Comparison of ENCODE assay signal across 13 mouse cellular contexts in the genomic region with DNA sequence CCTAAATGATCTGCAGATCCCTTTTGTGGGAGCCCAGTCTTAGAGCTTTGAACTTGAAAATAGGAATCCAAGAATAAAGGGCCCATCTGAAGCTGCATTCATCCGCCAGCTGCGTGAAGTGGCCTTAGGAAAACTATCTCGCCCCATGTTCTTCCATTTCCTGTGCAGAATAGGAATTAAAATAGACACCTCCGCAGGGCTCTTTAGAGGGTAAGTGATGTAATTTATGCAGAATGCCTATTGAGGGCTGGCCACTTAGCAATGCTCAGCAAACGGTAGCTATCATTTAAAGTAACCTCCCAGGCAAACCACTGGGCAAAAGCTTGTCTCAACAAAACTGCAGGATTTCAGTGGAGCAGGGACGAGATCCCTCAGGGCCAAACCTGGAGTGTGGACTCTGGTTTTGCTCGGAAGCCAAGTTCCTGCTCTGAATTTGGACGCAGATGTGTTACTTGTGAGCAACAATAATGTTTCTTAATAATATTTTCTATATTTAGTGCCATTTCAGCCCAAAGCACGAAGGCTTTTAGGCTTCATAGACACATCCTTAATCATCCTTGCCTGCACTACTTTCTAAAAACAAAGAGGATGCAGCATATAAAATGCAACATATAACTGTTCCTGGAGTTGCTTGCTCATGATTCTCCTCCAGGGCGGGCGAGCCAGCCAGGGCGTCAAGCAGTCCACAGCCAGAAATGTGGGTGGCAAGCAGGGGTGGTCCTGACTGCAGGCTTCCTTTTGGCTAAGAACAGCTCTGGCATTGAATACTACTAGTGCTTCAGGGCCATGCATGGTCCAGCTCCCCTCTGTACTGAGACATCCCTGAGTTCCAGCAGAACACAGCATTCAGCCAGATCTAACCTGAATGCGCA. TPM values are rescaled to one million over a fixed set of nuclear protein-coding genes. Genes with fewer than 3 reads are reported as not detected.
DNase-seq lines count a peak whose midpoint lies in the region; ATAC-seq and TF ChIP-seq lines count a peak whose summit lies in the region.
"Had no signal": no experiment of that assay in that cellular context is flagged by ENCODE, and none has a peak within 500 bp of the region (broad histone marks: within the 10 kb centered on the region; RNA-seq: fewer than 3 reads in every experiment).

No protein-coding gene starts in this region.

- no peak for ATAC-seq in heart, embryonic 13.5 days (ENCODE audit: extremely low read depth, insufficient number of reproducible peaks, low FRiP score, low TSS enrichment)
- ATAC-seq in lung, embryonic 15.5 days (ENCODE audit: borderline replicate concordance, extremely low read depth, low FRiP score, low TSS enrichment), result peak; percentile 78
- 0 out of 2 replicates have a peak, but pooled peaks have one; percentile 27 for ATAC-seq in forebrain, embryonic 16.5 days

- peaks cover 37% of the 10 kb centered on the region for H3K4me1 ChIP-seq in heart, embryonic 13.5 days
- peaks cover 27% of the 10 kb centered on the region for H3K4me1 ChIP-seq in lung, embryonic 15.5 days
- H3K4me1 ChIP-seq in ES-E14 (ENCODE audit: control insufficient read depth in 2 of 2, insufficient read depth in 2 of 2, low read length in 2 of 2, poor library complexity in 1 of 2), result peaks cover 3 to 42% of the 10 kb centered on the region in 2 experiments; a peak in 3 of 4 replicates
- peaks cover 4% of the 10 kb centered on the region for H3K4me1 ChIP-seq in forebrain, embryonic 16.5 days (replicated peaks; ENCODE audit: control insufficient read depth, insufficient read depth, low read length)

- no peaks in the 10 kb centered on the region; the same call in 1 of the 2 replicates for H3K27me3 ChIP-seq in heart, embryonic 13.5 days (replicated peaks)
- no peaks in the 10 kb centered on the region for H3K27me3 ChIP-seq in lung, embryonic 15.5 days
- no peaks in the 10 kb centered on the region for H3K27me3 ChIP-seq in forebrain, embryonic 16.5 days (replicated peaks; ENCODE audit: control insufficient read depth, insufficient read depth, low read length)

- no peak overlapping the region for H3K4me3 ChIP-seq in heart, embryonic 13.5 days
- no peak overlapping the region for H3K4me3 ChIP-seq in lung, embryonic 15.5 days
- H3K4me3 ChIP-seq in ES-E14 (ENCODE audit: insufficient read depth in 1 of 2, low read depth in 1 of 2, low read length in 2 of 2, poor library complexity in 1 of 2, severe bottlenecking in 1 of 2), result no peak overlapping the region
- H3K4me3 ChIP-seq in forebrain, embryonic 16.5 days (replicated peaks; ENCODE audit: low read length), result no peak overlapping the region
- H3K4me3 ChIP-seq: heart, adult 2 months; megakaryocyte, embryonic 14.5 days had no signal

- H3K9me3 ChIP-seq in heart, embryonic 13.5 days, result peaks cover 14% of the 10 kb centered on the region
- no peaks in the 10 kb centered on the region; the same call in 1 of the 2 replicates for H3K9me3 ChIP-seq in lung, embryonic 15.5 days
- no peaks in the 10 kb centered on the region for H3K9me3 ChIP-seq in ES-E14 (ENCODE audit: control insufficient read depth, insufficient read depth, low read depth, low read length)
- H3K9me3 ChIP-seq in forebrain, embryonic 16.5 days (ENCODE audit: control insufficient read depth, low read length), result peaks cover 4% of the 10 kb centered on the region

- in situ Hi-C loops in ES-E14 (cut with MboI; ENCODE audit: low sequenced_read_pairs in 2 of 2, unreplicated experiment in 2 of 2), result no loop called here

- peak overlapping the region; percentile 41; the same call in 1 of the 2 replicates for H3K9ac ChIP-seq in heart, embryonic 13.5 days
- H3K9ac ChIP-seq in lung, embryonic 15.5 days, result no peak overlapping the region
- no peak overlapping the region for H3K9ac ChIP-seq in ES-E14 (ENCODE audit: insufficient read depth, low read depth, low read length, poor library complexity, severe bottlenecking)
- no peak overlapping the region for H3K9ac ChIP-seq in forebrain, embryonic 16.5 days (replicated peaks; ENCODE audit: low read depth, low read length)

- WGBS in heart, embryonic 13.5 days, result 58% methylated on average over 13 of the region's 13 CpGs
- 52% methylated on average over 13 of the region's 13 CpGs for WGBS in lung, embryonic 15.5 days
- WGBS in forebrain, embryonic 16.5 days, result 56% methylated on average over 13 of the region's 13 CpGs

- H3K36me3 ChIP-seq in heart, embryonic 13.5 days, result peaks cover 7% of the 10 kb centered on the region; the same call in 1 of the 2 replicates
- peaks cover 14% of the 10 kb centered on the region for H3K36me3 ChIP-seq in lung, embryonic 15.5 days
- peaks cover 2% of the 10 kb centered on the region; the same call in 1 of the 2 replicates for H3K36me3 ChIP-seq in ES-E14 (ENCODE audit: control insufficient read depth, insufficient read depth, low read length, poor library complexity, severe bottlenecking)
- peaks cover 6% of the 10 kb centered on the region for H3K36me3 ChIP-seq in forebrain, embryonic 16.5 days (ENCODE audit: control insufficient read depth, insufficient read depth)

- H3K4me2 ChIP-seq in heart, embryonic 13.5 days, result no peak overlapping the region
- no peak overlapping the region for H3K4me2 ChIP-seq in lung, embryonic 15.5 days
- no peak overlapping the region for H3K4me2 ChIP-seq in forebrain, embryonic 16.5 days (ENCODE audit: low read length)

- peak overlapping the region; percentile 62 for H3K27ac ChIP-seq in heart, embryonic 13.5 days (replicated peaks)
- peak overlapping the region; percentile 75 for H3K27ac ChIP-seq in lung, embryonic 15.5 days
- peak overlapping the region; percentile 67; the same call in 1 of the 2 replicates for H3K27ac ChIP-seq in ES-E14 (ENCODE audit: insufficient read depth, low read depth, low read length, poor library complexity, severe bottlenecking)
- no peak overlapping the region for H3K27ac ChIP-seq in forebrain, embryonic 16.5 days (ENCODE audit: low read length)
- H3K27ac ChIP-seq: heart, adult 2 months had no signal

- intact Hi-C loops in heart, postnatal 25 days (cut with DNase I), result loop anchor here (5.0 kb wide), 1 partner anchor 39 kb away; a partner anchor contains a TSS

- no peak for DNase-seq in heart, postnatal 25 days (ENCODE audit: low spot score)
- no peak for DNase-seq in lung, adult 18-20 months
- no peak for DNase-seq in ES-E14 (ENCODE audit: low read depth, low spot score)
- no peak for DNase-seq in thymus, postnatal 36 days
- DNase-seq: cerebellum, adult 2 months; heart, adult 2 months; kidney, postnatal 4 days; right cerebral cortex, postnatal 14 days; thymus, postnatal 4 days had no signal

TF ChIP-seq in ES-E14, 5 proteins besides CTCF, POLR2A, EP300 and RAD21:
- no peak for TF ChIP-seq MAFK (IDR thresholded peaks at IDR 0.05; ENCODE audit: insufficient read depth, low read depth, low read length)
- TF ChIP-seq ZC3H11A (IDR thresholded peaks at IDR 0.05; ENCODE audit: borderline replicate concordance, low read depth, low read length), result no peak
- TF ChIP-seq CHD2 (IDR thresholded peaks at IDR 0.05; ENCODE audit: low read depth, low read length), result no peak
- no peak for TF ChIP-seq HCFC1 (IDR thresholded peaks at IDR 0.05; ENCODE audit: borderline replicate concordance, insufficient read depth, low read length)
- no peak for TF ChIP-seq ZNF384 (IDR thresholded peaks at IDR 0.05; ENCODE audit: low read depth, low read length)

RNA-seq across cellular contexts. Expression of a gene that starts 40.1 kb away (rescaled TPM):
- 7.3 TPM in 2 replicates for polyA plus RNA-seq in heart, embryonic 13.5 days (2015; fragmentation: Nextera tagmentation; extraction: Ambion mirVana)
- total RNA-seq in heart, postnatal 25 days (2021), result 1 to 10 TPM; 5.1 to 6.7 TPM
- 34.8 and 35.8 TPM in 2 replicates for polyA plus RNA-seq in lung, embryonic 15.5 days (2015; fragmentation: Nextera tagmentation; extraction: Ambion mirVana)
- total RNA-seq in ES-E14 (2012; rRNA removed), result 3.9 and 6.9 TPM in 2 replicates
- 55.6 and 62.2 TPM in 2 replicates for polyA plus RNA-seq in forebrain, embryonic 16.5 days (2015; fragmentation: Nextera tagmentation; extraction: Ambion mirVana)
